Mouse (Mus musculus) layer of hippocampus, adult 8-10 months (tissue): ENCODE data around the gene Cd300lf. TPM values are rescaled to one million over a fixed set of nuclear protein-coding genes. Genes with fewer than 3 reads are reported as not detected.
A peak's percentile ranks its signal among the peaks of the same experiment; 100 is the strongest.

Experiments
- DNase-seq, 2 experiments: peaks; one replicate each; pipeline ENCODE4 v3.0.0; 2022; ENCODE audit warnings: low spot score in 2 of 2
- total RNA-seq, 4 experiments: library from RNA; stranded (reverse); gene quantifications; 2 replicates each; pipeline ENCODE4 v1.2.4; 2022

Gene Cd300lf
- total RNA-seq, 4 experiments from 2014 or later = 0.62 to 4.3 (median 1.7) TPM

DNA sequence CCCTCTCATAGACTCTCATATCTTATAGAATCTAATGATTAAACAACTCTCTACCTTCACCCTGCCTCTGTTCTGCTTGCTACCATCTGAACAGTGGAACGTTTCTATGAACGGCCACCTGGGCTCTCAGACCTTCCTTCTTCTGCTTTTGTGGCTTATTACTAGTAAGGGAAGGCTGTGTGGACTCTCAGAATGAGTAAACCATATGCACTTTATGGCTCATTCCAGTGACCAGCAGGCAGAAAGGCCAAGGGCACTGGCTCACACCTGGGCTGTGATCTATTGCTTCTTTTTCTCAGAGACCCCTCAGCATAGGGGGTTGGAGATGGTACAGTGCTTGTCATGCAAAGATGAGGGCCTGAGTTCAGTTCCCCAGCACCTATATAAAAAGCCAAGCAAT is 27.2 kb downstream of the Cd300lf start:
- no peak for DNase-seq

- DNase-seq = no peak
Measured at GRCm38 (mm10) chr11:115104769-115105563, 28.8 kb downstream of the Cd300lf start.

- no peak for DNase-seq
Measured at GRCm38 (mm10) chr11:115103470-115104413, 30.1 kb downstream of the Cd300lf start.

DNA sequence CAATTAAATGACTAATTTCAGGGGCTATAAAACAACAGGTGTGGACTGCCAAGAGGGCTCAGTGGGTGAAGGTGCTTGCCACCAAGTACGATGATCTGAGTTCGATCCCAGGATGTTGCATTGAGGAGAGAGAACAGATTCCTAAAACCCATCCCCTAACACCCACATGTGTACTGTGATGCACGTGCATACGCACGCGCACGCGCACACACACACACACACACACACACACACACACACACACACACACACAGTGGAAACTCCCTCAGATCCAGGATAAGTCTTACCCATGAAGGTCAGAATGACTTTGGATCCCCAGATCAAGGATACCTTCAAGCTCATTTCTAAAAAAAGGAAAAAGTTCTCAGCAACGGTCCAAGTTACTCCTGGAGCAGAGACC is 31.7 kb downstream of the Cd300lf start:
- no peak for DNase-seq

DNA sequence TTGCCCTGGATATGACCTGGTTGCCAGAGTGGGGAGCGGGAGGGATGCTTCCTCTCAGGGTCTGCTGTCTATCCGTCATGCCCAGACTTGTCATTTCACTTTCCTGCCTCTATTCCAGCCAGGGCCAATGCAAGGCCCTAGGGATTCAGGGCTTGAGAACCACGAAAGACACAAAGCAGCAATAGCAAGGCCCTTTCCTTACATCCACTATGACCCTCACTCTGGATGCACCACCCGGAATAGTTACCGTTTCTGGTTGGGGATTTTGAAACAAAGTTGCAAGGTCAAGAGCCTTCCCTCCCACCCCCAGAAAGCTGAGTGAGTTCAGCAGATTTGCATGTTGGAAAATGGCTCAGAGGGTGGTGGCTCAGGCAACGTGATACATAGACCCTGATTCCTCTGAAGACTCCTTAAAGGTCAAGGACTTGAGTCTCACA is 32.2 kb downstream of the Cd300lf start:
- DNase-seq = no peak

DNA sequence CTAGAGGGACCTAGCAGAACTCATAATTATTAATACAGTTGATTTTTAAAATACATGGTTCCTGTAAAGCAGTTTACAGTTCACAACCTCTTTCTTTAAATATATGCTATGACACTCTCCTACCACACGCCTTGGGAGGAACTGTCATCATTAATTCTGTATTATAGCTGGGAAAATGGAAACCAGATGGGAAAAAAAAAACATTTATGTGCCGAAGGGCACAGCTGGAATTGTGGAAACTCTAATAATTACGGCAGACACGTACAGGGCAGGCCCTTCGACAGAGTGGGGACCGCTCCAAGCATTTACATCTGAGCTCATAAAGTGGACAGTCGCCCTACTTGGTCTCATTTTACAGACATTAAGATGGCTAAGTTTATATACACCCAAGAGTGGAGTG is 33.1 kb downstream of the Cd300lf start:
- DNase-seq = no peak

GRCm38 (mm10) chr11:115100032-115100621 is 33.7 kb downstream of the Cd300lf start:
- DNase-seq = no peak

- DNase-seq = no peak
Measured at GRCm38 (mm10) chr11:115099241-115099840, 34.5 kb downstream of the Cd300lf start.

GRCm38 (mm10) chr11:115098203-115098932 is 35.4 kb downstream of the Cd300lf start:
- DNase-seq = peak; percentile 27 to 39

DNA sequence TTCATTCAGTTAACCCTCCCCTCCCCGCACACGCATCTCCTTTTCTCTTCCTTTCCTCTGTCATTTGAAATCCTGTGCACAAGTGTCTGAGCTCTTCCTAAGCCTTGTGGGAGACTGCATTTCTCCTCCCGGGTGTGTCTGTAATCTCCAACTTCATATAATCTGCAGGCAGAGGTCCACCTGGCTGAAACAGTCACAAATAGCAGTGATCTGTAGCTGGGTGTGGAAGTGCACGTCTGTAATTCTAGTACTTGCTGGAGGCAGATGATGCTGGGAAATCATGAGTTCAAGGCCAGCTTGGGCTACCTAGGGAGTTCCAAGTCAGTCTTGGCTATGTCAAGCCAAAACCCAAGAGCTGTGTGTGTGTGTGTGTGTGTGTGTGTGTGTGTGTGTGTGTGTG is 41.7 kb downstream of the Cd300lf start:
- DNase-seq = no peak

- DNase-seq = no peak
Measured at GRCm38 (mm10) chr11:115091362-115091901, 42.4 kb downstream of the Cd300lf start, which contains the start of gene Rab37. TSS of gene Rab37 (plus strand) at chr11:115091431.

- DNase-seq = no peak
Measured at GRCm38 (mm10) chr11:115089853-115090252, 43.9 kb downstream of the Cd300lf start.

DNA sequence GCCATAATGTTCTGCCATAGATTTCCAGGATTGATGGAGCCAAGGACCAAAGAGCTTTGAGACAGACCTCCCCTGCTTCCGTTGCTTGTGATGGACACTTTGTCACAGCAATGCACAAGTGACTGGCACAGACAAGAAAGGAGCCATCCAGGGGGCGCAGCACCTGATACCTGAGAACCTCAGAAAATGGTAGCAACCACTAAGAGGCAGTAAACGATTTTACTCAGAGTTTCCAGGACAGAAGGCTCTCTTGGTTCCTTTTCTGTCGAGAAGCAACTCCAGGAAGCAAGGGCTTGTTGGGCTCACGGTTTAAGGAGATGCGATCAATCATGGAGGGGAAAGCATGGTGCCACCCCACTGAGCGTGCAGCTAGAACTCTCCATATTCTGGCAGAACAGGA is 47.6 kb downstream of the Cd300lf start:
- no peak for DNase-seq

DNA sequence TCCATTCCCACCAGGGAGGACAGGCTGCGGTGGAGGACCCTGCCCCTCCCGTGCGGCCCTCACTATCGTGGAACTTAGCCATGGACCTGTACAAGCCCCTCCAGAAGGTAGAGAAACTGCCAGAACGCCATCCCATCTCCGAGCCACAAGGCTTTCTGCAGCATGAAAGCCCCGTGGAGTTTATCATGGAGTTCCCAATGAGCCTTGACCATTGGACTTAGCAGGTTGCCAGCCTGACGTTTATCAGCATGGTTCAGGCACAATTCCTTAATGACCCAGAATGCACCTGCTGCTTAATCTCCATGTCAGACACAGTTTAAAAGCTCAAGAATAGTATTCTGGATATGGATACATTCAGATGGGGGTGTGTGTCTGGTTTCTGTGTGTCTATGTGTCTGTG is 48.7 kb downstream of the Cd300lf start:
- DNase-seq = no peak

GRCm38 (mm10) chr11:115084595-115084994 is 49.2 kb downstream of the Cd300lf start:
- DNase-seq = no peak

- DNase-seq = peak; percentile 36 to 80
Measured at GRCm38 (mm10) chr11:115083376-115084139, 50.2 kb downstream of the Cd300lf start.

DNA sequence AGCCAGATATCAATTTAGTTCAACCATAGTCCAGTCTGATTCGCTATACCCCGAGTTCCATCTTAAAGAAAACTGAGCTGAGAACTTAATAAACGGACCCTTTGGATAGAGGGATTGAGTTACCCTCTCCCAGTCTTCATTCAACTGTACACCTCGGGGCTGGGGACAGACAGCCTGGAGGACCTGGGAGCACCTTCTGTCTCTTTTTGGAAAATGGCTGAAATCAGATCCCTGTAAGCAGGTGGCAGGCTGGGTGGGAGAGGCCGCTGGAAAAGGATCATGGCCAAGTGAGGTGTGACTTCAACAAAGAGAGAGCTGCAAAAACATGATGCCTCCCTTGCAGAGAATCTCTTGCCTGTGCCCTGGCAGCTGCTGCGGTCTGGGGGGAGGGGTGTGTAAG is 51.6 kb downstream of the Cd300lf start:
- DNase-seq = no peak

- DNase-seq = no peak
Measured at GRCm38 (mm10) chr11:115081373-115081772, 52.4 kb downstream of the Cd300lf start.

GRCm38 (mm10) chr11:115080886-115081285 is 52.9 kb downstream of the Cd300lf start:
- peak; percentile 48 to 63 for DNase-seq

DNA sequence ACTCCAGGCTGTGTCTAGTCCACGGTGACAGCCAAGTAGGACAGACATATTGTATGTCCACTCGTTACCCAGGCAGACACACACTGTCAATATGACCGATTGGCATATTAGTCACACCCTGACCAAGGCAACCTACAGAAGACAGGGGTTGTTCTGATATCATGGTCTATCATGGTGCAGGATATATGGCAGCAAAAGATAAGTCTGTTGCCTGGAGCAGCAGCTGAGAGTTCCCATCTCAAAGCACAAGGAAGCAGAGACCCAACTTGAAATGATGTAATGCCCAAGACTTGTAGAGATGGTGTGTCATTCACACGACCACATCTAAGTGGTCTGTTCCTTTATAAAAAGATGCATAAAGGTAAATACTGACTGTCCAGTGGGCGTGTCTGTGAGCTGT is 55.1 kb downstream of the Cd300lf start:
- DNase-seq = no peak
